ENCODE assay signal across 9 mouse cellular contexts in the genomic region with DNA sequence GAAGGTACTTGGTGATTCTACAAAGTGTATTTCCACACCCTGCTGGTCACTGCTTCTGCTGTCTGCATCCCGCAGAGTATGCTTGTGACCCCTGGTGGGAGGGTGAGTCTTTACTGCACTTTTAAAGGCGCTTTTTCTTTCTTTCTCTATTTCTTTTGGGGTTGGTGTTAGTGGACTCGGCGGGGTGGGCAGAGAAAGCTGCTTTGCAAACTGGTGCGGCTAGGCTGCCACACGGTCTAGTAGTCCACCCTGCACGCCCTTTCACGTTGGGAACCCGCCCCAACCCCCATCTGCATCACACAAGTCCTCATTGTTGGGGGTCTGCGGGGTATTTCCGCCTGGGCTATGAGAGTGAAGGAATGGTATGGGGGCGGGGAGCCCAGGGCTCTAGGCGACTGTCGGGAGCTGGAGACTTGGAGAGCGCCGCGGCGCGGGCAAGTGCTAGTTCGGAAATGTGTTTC.
DNase-seq lines count a peak whose midpoint lies in the region; ATAC-seq and TF ChIP-seq lines count a peak whose summit lies in the region.
"Had no signal": no experiment of that assay in that cellular context is flagged by ENCODE, and none has a peak within 500 bp of the region (broad histone marks: within the 10 kb centered on the region; RNA-seq: fewer than 3 reads in every experiment).

No protein-coding gene starts in this region.

- peaks cover 14% of the 10 kb centered on the region for H3K4me1 ChIP-seq in heart, embryonic 15.5 days (replicated peaks)
- peaks cover 44% of the 10 kb centered on the region for H3K4me1 ChIP-seq in midbrain, embryonic 10.5 days
- H3K4me1 ChIP-seq in testis, adult 2 months (ENCODE audit: control insufficient read depth, insufficient read depth, low read length) = peaks cover 17% of the 10 kb centered on the region

- peak overlapping the region; percentile 69 for H3K4me3 ChIP-seq in heart, embryonic 15.5 days
- H3K4me3 ChIP-seq in midbrain, embryonic 10.5 days = peak overlapping the region; percentile 84
- peak overlapping the region; percentile 19; the same call in 1 of the 2 replicates for H3K4me3 ChIP-seq in testis, adult 2 months (ENCODE audit: control insufficient read depth, low read depth, low read length)

- no peak overlapping the region for H3K27ac ChIP-seq in heart, embryonic 15.5 days
- H3K27ac ChIP-seq in midbrain, embryonic 10.5 days (replicated peaks) = peak overlapping the region; percentile 90
- H3K27ac ChIP-seq in testis, adult 2 months (ENCODE audit: control insufficient read depth, insufficient read depth, low read depth, low read length) = no peak overlapping the region

- H3K4me2 ChIP-seq in heart, embryonic 15.5 days = peak overlapping the region; percentile 98

- TF ChIP-seq POLR2A in testis, adult 2 months (IDR thresholded peaks at IDR 0.05; ENCODE audit: control insufficient read depth, low read depth, low read length) = no peak

- H3K36me3 ChIP-seq in heart, embryonic 15.5 days = no peaks in the 10 kb centered on the region
- H3K36me3 ChIP-seq in midbrain, embryonic 10.5 days = no peaks in the 10 kb centered on the region
- no peaks in the 10 kb centered on the region for H3K36me3 ChIP-seq in testis, adult 2 months (ENCODE audit: control insufficient read depth, insufficient read depth, low read length)
- H3K36me3 ChIP-seq: G1E had no signal

- peaks cover 80% of the 10 kb centered on the region for H3K27me3 ChIP-seq in heart, embryonic 15.5 days
- H3K27me3 ChIP-seq in midbrain, embryonic 10.5 days (ENCODE audit: low read depth, poor library complexity, severe bottlenecking) = peaks cover 61% of the 10 kb centered on the region
- peaks cover 8% of the 10 kb centered on the region for H3K27me3 ChIP-seq in testis, adult 2 months (ENCODE audit: control insufficient read depth, insufficient read depth, low read length)

- H3K9ac ChIP-seq in heart, embryonic 15.5 days = no peak overlapping the region

- WGBS in heart, embryonic 15.5 days = under 1% methylated on average over 20 of the region's 20 CpGs
- WGBS in midbrain, embryonic 10.5 days = 0% methylated on average over 20 of the region's 20 CpGs

- ATAC-seq in heart, embryonic 15.5 days (replicated peaks; ENCODE audit: insufficient number of reproducible peaks, insufficient read depth, low FRiP score, low read depth) = no peak

- no peaks in the 10 kb centered on the region for H3K9me3 ChIP-seq in heart, embryonic 15.5 days (replicated peaks)
- H3K9me3 ChIP-seq in midbrain, embryonic 10.5 days (replicated peaks) = no peaks in the 10 kb centered on the region

- no peak for TF ChIP-seq CTCF in testis, adult 2 months (IDR thresholded peaks at IDR 0.05; ENCODE audit: control insufficient read depth, insufficient read depth, insufficient replicate concordance, low read depth, low read length)

- peak; percentile 18 for DNase-seq in kidney, adult 18-20 months
- no peak for DNase-seq in kidney, adult 11 months
- peak; percentile 72 for DNase-seq in embryo, embryonic 10 days (ENCODE audit: low spot score)
- DNase-seq in layer of hippocampus, adult 9-11 months = peak; percentile 69
- DNase-seq in midbrain, embryonic 10.5 days (ENCODE audit: low spot score) = peak; percentile 81
- DNase-seq in thymus, postnatal 36 days = no peak

Comparison
In these comparisons a context has a peak if more than half of its experiments do, and no peak if none do; other contexts are left out.
1. DNase-seq: peak in kidney, adult 18-20 months (single experiment), embryo, embryonic 10 days (single experiment), layer of hippocampus, adult 9-11 months (single experiment) and midbrain, embryonic 10.5 days (single experiment); none in kidney, adult 11 months (single experiment) and thymus, postnatal 36 days (0 of 2).
2. H3K4me3 ChIP-seq: peak in every context shown above with its lines; median percentile 84 in midbrain, embryonic 10.5 days; 69 in heart, embryonic 15.5 days; 19 in testis, adult 2 months.